Mouse (Mus musculus): ENCODE data around the gene Sema4f. TPM values are rescaled to one million over a fixed set of nuclear protein-coding genes. Genes with fewer than 3 reads are reported as not detected.

Gene Sema4f
- polyA plus RNA-seq (2015; fragmentation: Nextera tagmentation; extraction: Ambion mirVana), result 3.1 and 4.5 TPM in 2 replicates

- H3K4me2 ChIP-seq (replicated peaks), result peak within 1 kb of the TSS; percentile 87
- peak; percentile 99 for ATAC-seq (ENCODE audit: low FRiP score, low read depth)
- H3K4me3 ChIP-seq, result peak within 1 kb of the TSS; percentile 55
- peak within 1 kb of the TSS; percentile 76 for H3K9ac ChIP-seq
- H3K27me3 ChIP-seq, result peaks cover 41% of the 10 kb centered on the region
- 3% methylated on average over 33 of the region's 44 CpGs for WGBS
- H3K27ac ChIP-seq, result no peak within 1 kb of the TSS
- H3K9me3 ChIP-seq, result no peaks in the 10 kb centered on the region
- H3K4me1 ChIP-seq, result peaks cover 4% of the 10 kb centered on the region
- H3K36me3 ChIP-seq, result no peaks in the 10 kb centered on the region
Measured at GRCm38 (mm10) chr6:82939167-82939912, at the start of gene Sema4f. Sema4f (minus strand) TSS chr6:82939769.

- no peak overlapping the region for H3K4me3 ChIP-seq
- ATAC-seq (ENCODE audit: low FRiP score, low read depth), result peak; percentile 87
- H3K9me3 ChIP-seq, result no peaks in the 10 kb centered on the region
- peak overlapping the region; percentile 28; the same call in 1 of the 2 replicates for H3K4me2 ChIP-seq (replicated peaks)
- H3K27ac ChIP-seq, result no peak overlapping the region; the same call in 1 of the 2 replicates
- no peaks in the 10 kb centered on the region for H3K27me3 ChIP-seq
- WGBS, result 10% methylated on average over 9 of the region's 9 CpGs
- no peak overlapping the region for H3K9ac ChIP-seq
- H3K36me3 ChIP-seq, result no peaks in the 10 kb centered on the region
- H3K4me1 ChIP-seq, result peaks cover 11% of the 10 kb centered on the region
Measured at GRCm38 (mm10) chr6:82987411-82987971, 47.9 kb upstream of the Sema4f start.

- no peaks in the 10 kb centered on the region for H3K4me1 ChIP-seq
- no peak overlapping the region for H3K4me3 ChIP-seq
- no peak overlapping the region for H3K27ac ChIP-seq
- H3K9me3 ChIP-seq, result no peaks in the 10 kb centered on the region
- H3K9ac ChIP-seq, result no peak overlapping the region
- peak; percentile 87; the same call in 1 of the 2 replicates for ATAC-seq (ENCODE audit: low FRiP score, low read depth)
- H3K27me3 ChIP-seq, result peaks cover 10% of the 10 kb centered on the region
- no peaks in the 10 kb centered on the region for H3K36me3 ChIP-seq
- WGBS, result 8% methylated on average over 5 of the region's 5 CpGs
- no peak overlapping the region for H3K4me2 ChIP-seq (replicated peaks)
Measured at GRCm38 (mm10) chr6:82971031-82971430, 31.5 kb upstream of the Sema4f start.

- Histone ChIP-seq H3K4me1 (no peaks in the 10 kb centered on the region), H3K9ac (no peak overlapping the region), H3K27me3 (peaks cover 10% of the 10 kb centered on the region), H3K9me3 (no peaks in the 10 kb centered on the region), H3K4me2 (replicated peaks) (no peak overlapping the region), H3K36me3 (no peaks in the 10 kb centered on the region), H3K27ac (no peak overlapping the region), H3K4me3 (no peak overlapping the region)
- no peak for ATAC-seq (ENCODE audit: low FRiP score, low read depth)
- 72% methylated on average over 6 of the region's 6 CpGs for WGBS
Measured at GRCm38 (mm10) chr6:82969249-82970084, 29.9 kb upstream of the Sema4f start.

- H3K27me3 ChIP-seq, result no peaks in the 10 kb centered on the region
- peaks cover 6% of the 10 kb centered on the region for H3K4me1 ChIP-seq
- no peaks in the 10 kb centered on the region for H3K9me3 ChIP-seq
- 70% methylated on average over 1 of the region's 1 CpGs for WGBS
- no peak overlapping the region for H3K4me3 ChIP-seq
- H3K9ac ChIP-seq, result no peak overlapping the region
- H3K27ac ChIP-seq, result no peak overlapping the region
- no peak for ATAC-seq (ENCODE audit: low FRiP score, low read depth)
- no peak overlapping the region for H3K4me2 ChIP-seq (replicated peaks)
- no peaks in the 10 kb centered on the region for H3K36me3 ChIP-seq
Measured at GRCm38 (mm10) chr6:82961664-82962063, 22.1 kb upstream of the Sema4f start.

DNA sequence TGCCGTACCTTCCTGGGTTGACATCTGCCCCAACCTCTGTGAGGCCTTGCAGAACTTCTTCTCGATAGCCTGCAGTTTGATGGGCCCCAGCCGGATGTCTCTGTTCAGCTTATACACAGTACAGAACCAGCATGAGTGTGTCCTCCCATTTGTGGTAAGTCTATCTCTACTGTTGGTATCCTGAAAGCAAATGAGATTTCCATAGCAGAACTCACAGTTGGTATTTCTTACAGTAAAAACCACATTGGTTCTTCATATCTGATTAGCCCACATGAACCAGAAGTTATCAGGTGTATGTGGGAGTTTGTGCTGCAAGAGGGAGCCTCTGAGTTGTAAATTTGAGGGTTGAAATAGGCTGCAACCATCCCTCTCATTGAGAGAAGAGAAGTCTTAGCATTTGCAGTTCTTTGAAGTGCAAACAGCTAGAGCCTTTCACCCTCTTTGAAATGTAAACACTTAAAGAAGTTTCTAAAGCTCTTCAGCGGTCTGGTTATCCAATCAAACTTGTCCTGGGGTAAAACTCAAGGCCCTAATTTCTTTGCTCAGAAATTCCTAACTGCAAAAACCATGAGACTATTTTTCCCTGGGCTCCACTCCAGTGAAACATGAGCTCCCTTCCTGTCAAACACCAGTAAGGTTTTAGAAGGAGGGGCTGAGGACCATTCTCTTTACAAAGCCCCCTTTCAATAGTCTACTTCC lies 17.1 kb upstream of the Sema4f start:
- peak; percentile 36 for ATAC-seq (ENCODE audit: low FRiP score, low read depth)
- peak overlapping the region; percentile 80 for H3K27ac ChIP-seq
- no peaks in the 10 kb centered on the region for H3K9me3 ChIP-seq
- peak overlapping the region; percentile 7; the same call in 1 of the 2 replicates for H3K4me2 ChIP-seq (replicated peaks)
- no peak overlapping the region for H3K4me3 ChIP-seq
- no peak overlapping the region for H3K9ac ChIP-seq
- no peaks in the 10 kb centered on the region for H3K27me3 ChIP-seq
- no peaks in the 10 kb centered on the region for H3K36me3 ChIP-seq
- peaks cover 13% of the 10 kb centered on the region for H3K4me1 ChIP-seq
- WGBS, result 47% methylated on average over 4 of the region's 4 CpGs

DNA sequence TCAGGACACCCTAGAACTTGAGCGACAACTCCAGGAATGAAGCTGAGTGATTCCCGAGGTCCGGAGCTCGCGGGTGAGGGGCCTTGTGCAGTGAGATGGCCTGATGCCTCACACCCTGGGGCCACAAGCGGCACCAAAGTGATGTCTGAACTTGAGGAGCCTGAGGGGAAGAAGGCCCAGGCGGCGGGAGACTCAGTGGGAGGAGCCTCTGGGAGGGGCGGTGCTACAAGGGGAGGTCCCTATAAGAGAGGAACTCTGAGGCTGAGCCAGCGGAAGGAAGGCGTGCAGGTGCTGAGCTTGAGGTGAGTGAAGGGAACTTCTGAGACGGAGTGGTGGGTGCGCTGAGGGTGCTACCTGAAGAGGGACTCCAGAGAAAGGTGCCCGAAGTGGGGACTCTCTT lies 7.1 kb upstream of the Sema4f start, which contains the start of gene M1ap:
Gene M1ap, plus strand, starts transcription at position 252 of the 400 bp plus-strand sequence.
- H3K4me2 ChIP-seq (replicated peaks), result no peak within 1 kb of the TSS
- H3K36me3 ChIP-seq, result no peaks in the 10 kb centered on the region
- ATAC-seq (ENCODE audit: low FRiP score, low read depth), result no peak
- no peak within 1 kb of the TSS for H3K27ac ChIP-seq
- H3K9ac ChIP-seq, result no peak within 1 kb of the TSS
- WGBS, result 66% methylated on average over 14 of the region's 14 CpGs
- H3K4me3 ChIP-seq, result no peak within 1 kb of the TSS
- no peaks in the 10 kb centered on the region for H3K27me3 ChIP-seq
- H3K9me3 ChIP-seq, result no peaks in the 10 kb centered on the region; the same call in 1 of the 2 replicates
- H3K4me1 ChIP-seq, result no peaks in the 10 kb centered on the region

DNA sequence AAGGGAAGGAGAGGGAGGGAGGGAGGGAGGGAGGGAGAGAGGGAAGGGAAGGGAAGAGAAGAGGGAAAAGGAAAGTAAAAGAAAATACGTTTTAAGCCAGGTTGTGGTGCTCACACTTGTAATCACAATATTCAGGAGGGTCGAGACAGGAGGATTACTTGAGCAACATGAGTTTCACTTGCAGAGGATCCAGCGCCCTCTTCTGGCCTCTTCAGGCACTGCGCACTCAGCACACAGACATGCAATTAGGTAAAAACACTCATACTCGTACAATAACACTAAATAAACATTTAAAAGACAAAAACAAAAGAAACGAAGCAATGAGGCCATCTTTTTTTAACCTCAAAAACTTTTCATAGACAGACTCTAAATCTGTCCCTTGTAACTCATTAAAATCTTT lies 6.2 kb upstream of the Sema4f start:
- Histone ChIP-seq H3K27ac (no peak overlapping the region), H3K36me3 (no peaks in the 10 kb centered on the region), H3K9ac (no peak overlapping the region), H3K4me3 (no peak overlapping the region), H3K4me1 (no peaks in the 10 kb centered on the region), H3K9me3 (no peaks in the 10 kb centered on the region; the same call in 1 of the 2 replicates), H3K4me2 (replicated peaks) (no peak overlapping the region), H3K27me3 (peaks cover 3% of the 10 kb centered on the region; the same call in 1 of the 2 replicates)
- 52% methylated on average over 6 of the region's 6 CpGs for WGBS
- no peak for ATAC-seq (ENCODE audit: low FRiP score, low read depth)

DNA sequence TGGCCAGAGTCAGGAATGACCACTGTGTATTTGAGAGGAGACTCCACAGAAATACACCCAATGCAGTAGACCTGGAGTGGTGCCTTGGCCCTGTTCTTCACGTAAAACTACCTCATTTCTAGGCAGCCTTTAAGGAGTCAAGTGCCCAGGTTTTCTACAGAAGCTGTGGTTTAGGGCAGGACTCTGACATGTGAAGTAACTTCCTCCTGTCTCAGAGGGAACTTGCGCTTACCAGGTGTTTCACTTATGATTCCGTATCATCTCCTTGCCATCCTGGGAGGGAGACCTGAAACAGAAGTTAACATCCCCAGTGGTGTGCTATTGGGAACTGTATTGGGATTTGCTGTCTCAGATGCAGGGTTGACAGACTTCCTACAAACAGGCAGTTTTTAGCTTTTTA lies 1.2 kb upstream of the Sema4f start:
- Histone ChIP-seq H3K4me2 (replicated peaks) (no peak overlapping the region), H3K27me3 (peaks cover 41% of the 10 kb centered on the region), H3K27ac (no peak overlapping the region), H3K36me3 (no peaks in the 10 kb centered on the region), H3K9me3 (no peaks in the 10 kb centered on the region), H3K4me3 (no peak overlapping the region), H3K4me1 (peaks cover 4% of the 10 kb centered on the region), H3K9ac (no peak overlapping the region)
- no peak for ATAC-seq (ENCODE audit: low FRiP score, low read depth)
- 72% methylated on average over 3 of the region's 3 CpGs for WGBS

GRCm38 (mm10) chr6:82934616-82935230 lies 4.8 kb downstream of the Sema4f start:
- Histone ChIP-seq H3K4me2 (replicated peaks) (no peak overlapping the region), H3K4me1 (peaks cover 4% of the 10 kb centered on the region), H3K36me3 (no peaks in the 10 kb centered on the region), H3K9me3 (no peaks in the 10 kb centered on the region), H3K4me3 (no peak overlapping the region), H3K9ac (no peak overlapping the region), H3K27ac (no peak overlapping the region), H3K27me3 (peaks cover 35% of the 10 kb centered on the region)
- WGBS, result 86% methylated on average over 3 of the region's 3 CpGs
- no peak for ATAC-seq (ENCODE audit: low FRiP score, low read depth)

GRCm38 (mm10) chr6:82927617-82928016 lies 12.0 kb downstream of the Sema4f start:
- Histone ChIP-seq H3K4me3 (no peak overlapping the region), H3K9ac (no peak overlapping the region), H3K36me3 (no peaks in the 10 kb centered on the region), H3K4me1 (no peaks in the 10 kb centered on the region), H3K9me3 (peaks cover 4% of the 10 kb centered on the region; the same call in 1 of the 2 replicates), H3K4me2 (replicated peaks) (no peak overlapping the region), H3K27ac (no peak overlapping the region), H3K27me3 (0 out of 2 replicates have a peak, but pooled peaks cover 7% of the 10 kb centered on the region)
- WGBS, result 70% methylated on average over 5 of the region's 5 CpGs
- no peak for ATAC-seq (ENCODE audit: low FRiP score, low read depth)
